Mouse (Mus musculus): ENCODE measurements around the gene Gsk3b.

The Gsk3b gene

DNA sequence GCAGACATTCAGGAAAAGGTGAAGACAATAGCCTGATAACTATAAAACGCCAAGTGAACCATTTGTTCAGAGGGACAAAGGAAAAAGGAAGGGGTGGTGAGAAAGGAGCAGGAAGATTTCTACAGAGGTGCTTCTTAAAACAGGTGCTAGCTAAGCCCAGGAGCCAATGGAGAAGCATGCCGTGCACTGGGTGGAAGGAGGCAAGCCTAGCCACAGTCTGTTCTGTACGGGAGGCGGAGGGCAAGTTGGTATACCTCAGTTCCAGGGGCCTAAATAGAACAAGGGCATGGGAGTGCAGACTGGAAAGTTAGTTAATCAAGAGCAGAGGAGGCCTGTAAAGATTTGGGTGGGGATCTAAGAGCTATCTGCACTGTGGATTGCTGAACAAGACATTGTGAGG, 3.8 kb downstream of the Gsk3b start:
- TF ChIP-seq NANOG (IDR thresholded peaks at IDR 0.05; ENCODE audit: borderline replicate concordance, low read length) (no peak), CTCF (conservative IDR thresholded peaks at IDR 0.05; ENCODE audit: low read length) (no peak), POU5F1 (IDR thresholded peaks at IDR 0.05; ENCODE audit: borderline replicate concordance, low read length) (no peak)
- no peaks in the 10 kb centered on the region for H3K9me3 ChIP-seq (ENCODE audit: low read length)
- peak overlapping the region; percentile 27; the same call in 1 of the 2 replicates for H3K4me3 ChIP-seq (replicated peaks; ENCODE audit: low read length)
- H3K4me1 ChIP-seq (replicated peaks; ENCODE audit: low read depth, low read length) = peaks cover 61% of the 10 kb centered on the region
- no peaks in the 10 kb centered on the region for H3K27me3 ChIP-seq (ENCODE audit: insufficient read depth, low read length)
- peaks cover 9% of the 10 kb centered on the region; the same call in 1 of the 2 replicates for H3K36me3 ChIP-seq (ENCODE audit: insufficient read depth, low read length)

DNA sequence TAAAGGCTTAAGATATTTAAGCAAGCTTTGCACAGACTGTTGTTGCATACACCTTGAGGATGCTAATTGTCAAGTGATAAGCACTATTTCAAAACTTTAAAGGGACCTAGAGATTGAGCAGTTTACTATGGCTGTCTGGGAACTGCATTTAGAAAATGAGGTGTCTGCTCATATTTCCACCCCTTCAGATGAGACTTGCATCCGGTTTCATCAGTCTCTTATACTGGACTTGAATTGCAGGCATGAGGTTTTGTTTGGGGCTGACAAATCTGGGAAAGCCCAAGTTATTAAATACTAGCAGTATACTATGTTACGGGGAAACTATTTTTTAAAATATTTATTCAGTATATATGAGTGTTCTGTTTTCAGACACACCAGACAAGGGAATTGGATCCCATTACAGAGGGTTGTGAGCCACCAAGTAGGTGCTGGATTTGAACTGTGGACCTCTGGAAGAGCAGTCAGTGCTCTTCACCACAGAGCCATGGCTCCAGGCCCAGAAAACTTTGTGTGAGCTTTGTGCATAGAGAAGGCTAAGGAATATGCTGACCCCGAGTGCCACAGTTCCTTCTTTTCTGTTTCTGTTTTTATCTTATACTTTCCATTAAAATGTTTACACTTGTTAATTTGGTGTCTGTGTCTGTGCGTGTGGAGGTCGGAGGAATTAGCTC, 6.5 kb downstream of the Gsk3b start:
- peaks cover 29% of the 10 kb centered on the region for H3K36me3 ChIP-seq (ENCODE audit: insufficient read depth, low read length)
- H3K27me3 ChIP-seq (ENCODE audit: insufficient read depth, low read length) = no peaks in the 10 kb centered on the region
- TF ChIP-seq CTCF (conservative IDR thresholded peaks at IDR 0.05; ENCODE audit: low read length) = no peak
- no peak for TF ChIP-seq POU5F1 (IDR thresholded peaks at IDR 0.05; ENCODE audit: borderline replicate concordance, low read length)
- TF ChIP-seq NANOG (IDR thresholded peaks at IDR 0.05; ENCODE audit: borderline replicate concordance, low read length) = no peak
- peaks cover 4% of the 10 kb centered on the region for H3K9me3 ChIP-seq (ENCODE audit: low read length)
- H3K4me3 ChIP-seq (replicated peaks; ENCODE audit: low read length) = no peak overlapping the region
- H3K4me1 ChIP-seq (replicated peaks; ENCODE audit: low read depth, low read length) = peaks cover 55% of the 10 kb centered on the region

DNA sequence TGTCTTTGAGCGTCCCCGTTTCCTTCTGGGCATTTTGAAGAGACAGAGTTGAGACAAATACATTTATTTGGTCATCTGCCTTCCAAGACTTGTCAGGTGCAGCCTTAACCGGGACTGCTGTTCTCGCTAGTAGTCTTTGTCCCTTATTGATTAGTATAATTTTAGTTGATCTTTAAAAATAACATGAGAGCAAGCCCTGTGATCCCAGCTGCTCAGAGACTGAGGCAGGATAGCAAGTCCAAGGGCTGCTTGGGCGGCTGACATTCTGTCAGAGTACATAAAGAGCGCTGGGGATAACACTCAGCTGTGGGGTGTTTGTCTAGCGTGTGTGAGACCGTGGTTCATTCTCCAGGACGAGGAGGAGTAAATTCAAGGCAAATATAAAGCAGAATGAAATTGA, 8.7 kb downstream of the Gsk3b start:
- H3K9me3 ChIP-seq (ENCODE audit: low read length) = peaks cover 4% of the 10 kb centered on the region
- no peak overlapping the region for H3K4me3 ChIP-seq (replicated peaks; ENCODE audit: low read length)
- peaks cover 34% of the 10 kb centered on the region for H3K36me3 ChIP-seq (ENCODE audit: insufficient read depth, low read length)
- no peaks in the 10 kb centered on the region for H3K27me3 ChIP-seq (ENCODE audit: insufficient read depth, low read length)
- peaks cover 33% of the 10 kb centered on the region for H3K4me1 ChIP-seq (replicated peaks; ENCODE audit: low read depth, low read length)
- TF ChIP-seq NANOG (IDR thresholded peaks at IDR 0.05; ENCODE audit: borderline replicate concordance, low read length) (no peak), POU5F1 (IDR thresholded peaks at IDR 0.05; ENCODE audit: borderline replicate concordance, low read length) (no peak), CTCF (conservative IDR thresholded peaks at IDR 0.05; ENCODE audit: low read length) (no peak)

DNA sequence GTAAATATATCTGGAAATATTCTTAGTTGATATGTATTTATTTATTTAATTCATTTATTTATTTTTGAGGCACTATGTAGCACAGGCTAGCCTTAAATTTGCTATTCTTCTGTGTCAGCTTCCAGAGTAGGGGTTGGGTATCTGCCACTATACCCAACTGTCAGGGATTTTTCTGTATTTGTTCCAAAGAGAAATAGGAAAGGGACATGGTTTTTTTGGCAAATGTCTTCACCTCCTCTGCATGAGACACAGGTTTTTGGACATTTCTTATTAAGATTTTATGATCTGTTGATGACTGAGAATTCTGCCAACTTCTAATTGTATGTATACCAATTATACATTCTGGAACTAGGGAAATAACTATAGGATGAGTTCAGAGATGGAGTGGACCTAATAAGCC, 10.5 kb downstream of the Gsk3b start:
- Histone ChIP-seq H3K36me3 (ENCODE audit: insufficient read depth, low read length) (peaks cover 33% of the 10 kb centered on the region), H3K9me3 (ENCODE audit: low read length) (peaks cover 4% of the 10 kb centered on the region)
- TF ChIP-seq NANOG (IDR thresholded peaks at IDR 0.05; ENCODE audit: borderline replicate concordance, low read length) = no peak
- TF ChIP-seq CTCF (conservative IDR thresholded peaks at IDR 0.05; ENCODE audit: low read length) = no peak
- no peak for TF ChIP-seq POU5F1 (IDR thresholded peaks at IDR 0.05; ENCODE audit: borderline replicate concordance, low read length)

DNA sequence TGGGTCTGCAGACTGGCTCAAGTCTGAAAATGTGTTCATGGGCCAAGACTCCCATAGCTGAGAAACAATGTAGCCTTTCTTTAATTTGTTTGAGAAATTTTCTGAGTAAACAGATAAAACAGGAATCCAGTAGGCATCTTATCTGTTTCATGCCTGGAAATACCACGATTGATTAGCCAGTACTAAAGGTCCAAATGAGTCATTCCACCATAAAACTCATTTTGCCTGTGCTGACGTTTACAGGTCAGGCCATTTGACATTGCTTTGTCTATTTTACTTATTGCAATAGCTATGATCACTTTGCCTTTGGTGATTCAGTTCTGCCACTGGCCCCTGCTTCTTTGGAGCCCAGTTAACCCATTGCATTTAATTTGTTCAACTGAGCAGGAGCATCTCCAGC, 11.8 kb downstream of the Gsk3b start:
- no peak for TF ChIP-seq POU5F1 (IDR thresholded peaks at IDR 0.05; ENCODE audit: borderline replicate concordance, low read length)
- TF ChIP-seq NANOG (IDR thresholded peaks at IDR 0.05; ENCODE audit: borderline replicate concordance, low read length) = no peak
- no peak for TF ChIP-seq CTCF (conservative IDR thresholded peaks at IDR 0.05; ENCODE audit: low read length)
- Histone ChIP-seq H3K9me3 (ENCODE audit: low read length) (peaks cover 4% of the 10 kb centered on the region), H3K36me3 (ENCODE audit: insufficient read depth, low read length) (peaks cover 33% of the 10 kb centered on the region), H3K4me3 (replicated peaks; ENCODE audit: low read length) (no peak overlapping the region), H3K27me3 (ENCODE audit: insufficient read depth, low read length) (no peaks in the 10 kb centered on the region), H3K4me1 (replicated peaks; ENCODE audit: low read depth, low read length) (peaks cover 9% of the 10 kb centered on the region)

More for the DNA sequence above, 10.5 kb downstream of the Gsk3b start:
- Histone ChIP-seq H3K4me1 (replicated peaks; ENCODE audit: low read depth, low read length) (peaks cover 21% of the 10 kb centered on the region), H3K27me3 (ENCODE audit: insufficient read depth, low read length) (no peaks in the 10 kb centered on the region), H3K4me3 (replicated peaks; ENCODE audit: low read length) (no peak overlapping the region)

DNA sequence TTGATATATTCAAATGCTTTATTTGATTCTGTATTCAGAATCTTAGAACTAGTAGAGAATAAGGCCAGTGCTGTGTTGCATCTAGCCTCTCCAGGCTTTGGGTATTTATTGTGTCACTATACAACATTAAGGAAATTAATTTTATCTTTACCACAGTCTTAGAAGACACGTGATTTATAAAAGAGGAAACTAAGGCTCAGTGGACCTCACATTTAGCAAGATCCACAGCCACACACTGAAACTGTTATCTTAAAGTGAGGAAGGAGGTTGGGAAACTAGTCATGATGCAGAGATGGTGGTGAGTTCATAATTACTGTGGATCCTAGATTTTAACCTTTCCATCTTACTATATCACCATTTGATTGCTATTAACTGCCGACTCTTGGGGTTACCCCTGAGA, 16.7 kb downstream of the Gsk3b start:
- Histone ChIP-seq H3K9me3 (ENCODE audit: low read length) (no peaks in the 10 kb centered on the region), H3K4me1 (replicated peaks; ENCODE audit: low read depth, low read length) (peaks cover 13% of the 10 kb centered on the region), H3K36me3 (ENCODE audit: insufficient read depth, low read length) (peaks cover 12% of the 10 kb centered on the region), H3K27me3 (ENCODE audit: insufficient read depth, low read length) (no peaks in the 10 kb centered on the region), H3K4me3 (replicated peaks; ENCODE audit: low read length) (no peak overlapping the region)
- no peak for TF ChIP-seq NANOG (IDR thresholded peaks at IDR 0.05; ENCODE audit: borderline replicate concordance, low read length)
- TF ChIP-seq CTCF (conservative IDR thresholded peaks at IDR 0.05; ENCODE audit: low read length) = no peak
- no peak for TF ChIP-seq POU5F1 (IDR thresholded peaks at IDR 0.05; ENCODE audit: borderline replicate concordance, low read length)

DNA sequence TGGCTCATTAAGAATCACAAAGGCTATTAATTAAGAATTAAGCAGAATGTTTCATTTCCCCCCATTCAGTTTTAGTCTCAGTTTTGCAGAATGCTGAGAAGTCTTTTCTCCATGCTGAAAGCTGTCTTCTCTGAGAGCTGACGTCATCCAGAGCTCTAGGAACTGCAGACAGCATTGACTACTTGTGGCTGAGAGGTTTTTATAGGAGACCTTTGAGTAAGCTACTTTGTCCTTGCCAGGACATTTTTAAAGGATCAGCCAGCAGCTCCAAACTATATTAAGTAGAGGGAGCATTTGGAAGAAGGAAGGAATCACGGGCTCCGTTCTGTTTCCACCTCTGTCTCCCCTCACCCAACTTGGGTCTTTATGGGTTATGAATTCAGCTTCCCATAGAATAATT, 17.7 kb downstream of the Gsk3b start:
- H3K4me1 ChIP-seq (replicated peaks; ENCODE audit: low read depth, low read length) = peaks cover 16% of the 10 kb centered on the region
- H3K4me3 ChIP-seq (replicated peaks; ENCODE audit: low read length) = no peak overlapping the region

DNA sequence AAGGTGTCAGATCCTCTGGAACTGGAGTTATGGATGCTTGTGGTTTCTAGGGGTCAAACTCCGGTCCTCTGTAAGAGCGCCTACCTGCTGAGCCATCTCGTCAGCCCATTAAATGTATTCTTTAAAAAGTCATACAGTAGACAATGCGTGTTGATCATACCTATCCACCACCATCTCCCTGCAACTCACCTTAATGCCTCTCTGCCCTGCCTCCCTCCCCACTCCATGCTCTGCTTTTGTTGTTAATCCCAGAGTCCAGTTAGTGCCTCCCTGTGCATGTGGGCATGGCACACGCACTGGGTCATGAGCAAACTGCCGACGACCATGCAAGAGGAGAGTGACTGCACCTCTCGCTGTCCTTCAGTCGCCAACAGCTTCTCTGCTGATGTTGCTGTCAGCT, 21.2 kb downstream of the Gsk3b start:
- peaks cover 42% of the 10 kb centered on the region for H3K4me1 ChIP-seq (replicated peaks; ENCODE audit: low read depth, low read length)
- H3K27me3 ChIP-seq (ENCODE audit: insufficient read depth, low read length) = no peaks in the 10 kb centered on the region
- TF ChIP-seq NANOG (IDR thresholded peaks at IDR 0.05; ENCODE audit: borderline replicate concordance, low read length) (peak; percentile 96), CTCF (conservative IDR thresholded peaks at IDR 0.05; ENCODE audit: low read length) (no peak)
- H3K4me3 ChIP-seq (replicated peaks; ENCODE audit: low read length) = no peak overlapping the region
- H3K9me3 ChIP-seq (ENCODE audit: low read length) = no peaks in the 10 kb centered on the region
- peaks cover 12% of the 10 kb centered on the region; the same call in 1 of the 2 replicates for H3K36me3 ChIP-seq (ENCODE audit: insufficient read depth, low read length)

More for the DNA sequence above, 17.7 kb downstream of the Gsk3b start:
- no peaks in the 10 kb centered on the region for H3K27me3 ChIP-seq (ENCODE audit: insufficient read depth, low read length)
- H3K9me3 ChIP-seq (ENCODE audit: low read length) = no peaks in the 10 kb centered on the region
- no peak for TF ChIP-seq NANOG (IDR thresholded peaks at IDR 0.05; ENCODE audit: borderline replicate concordance, low read length)
- TF ChIP-seq POU5F1 (IDR thresholded peaks at IDR 0.05; ENCODE audit: borderline replicate concordance, low read length) = no peak
- no peak for TF ChIP-seq CTCF (conservative IDR thresholded peaks at IDR 0.05; ENCODE audit: low read length)
- H3K36me3 ChIP-seq (ENCODE audit: insufficient read depth, low read length) = peaks cover 8% of the 10 kb centered on the region; the same call in 1 of the 2 replicates

DNA sequence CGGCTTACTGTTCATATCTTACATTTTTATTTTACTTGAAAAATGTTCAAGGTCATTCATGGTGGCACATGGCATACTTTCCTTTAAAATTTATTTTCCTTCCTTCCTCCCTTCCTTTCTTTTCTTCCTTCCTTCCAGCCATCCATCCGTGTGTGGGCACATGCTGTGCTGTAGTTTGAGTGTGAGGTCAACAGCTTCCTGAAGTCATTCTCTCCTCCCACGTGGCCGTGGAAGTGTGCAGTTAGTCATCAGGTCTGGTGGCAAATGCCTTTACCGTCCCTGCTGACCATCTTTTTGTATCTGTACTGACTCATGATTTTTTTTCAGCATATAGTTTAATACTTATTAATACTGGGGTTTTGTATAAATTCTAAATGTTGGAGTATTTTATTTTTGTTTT, 21.8 kb downstream of the Gsk3b start:
- Histone ChIP-seq H3K4me1 (replicated peaks; ENCODE audit: low read depth, low read length) (peaks cover 48% of the 10 kb centered on the region), H3K4me3 (replicated peaks; ENCODE audit: low read length) (no peak overlapping the region), H3K36me3 (ENCODE audit: insufficient read depth, low read length) (peaks cover 12% of the 10 kb centered on the region; the same call in 1 of the 2 replicates), H3K9me3 (ENCODE audit: low read length) (no peaks in the 10 kb centered on the region), H3K27me3 (ENCODE audit: insufficient read depth, low read length) (no peaks in the 10 kb centered on the region)
- no peak for TF ChIP-seq POU5F1 (IDR thresholded peaks at IDR 0.05; ENCODE audit: borderline replicate concordance, low read length)
- no peak for TF ChIP-seq NANOG (IDR thresholded peaks at IDR 0.05; ENCODE audit: borderline replicate concordance, low read length)
- no peak for TF ChIP-seq CTCF (conservative IDR thresholded peaks at IDR 0.05; ENCODE audit: low read length)
